Mouse (Mus musculus): ENCODE measurements around the gene Mapt.
A peak's percentile ranks its signal among the peaks of the same experiment; 100 is the strongest.

DNA sequence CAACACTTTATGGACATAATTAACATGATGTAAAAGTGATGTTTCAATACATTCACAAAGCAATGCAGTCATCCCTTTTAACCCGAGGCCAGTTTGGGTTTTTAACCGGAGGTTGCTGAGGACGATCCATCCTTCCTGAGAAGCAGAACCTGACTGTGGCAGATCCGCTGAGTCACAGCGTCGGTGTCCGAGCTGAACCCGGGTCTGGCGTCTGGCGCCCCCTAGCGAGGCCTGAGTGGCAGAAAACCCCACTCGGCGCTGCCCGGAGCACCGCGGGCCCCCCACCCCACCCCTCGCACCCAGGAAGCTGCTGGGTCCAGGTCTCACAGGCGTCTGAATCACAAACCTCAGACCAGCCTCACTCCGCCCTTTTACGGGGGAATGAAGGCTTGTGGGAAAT, 47.0 kb downstream of the Mapt start:
- TF ChIP-seq CTCF (IDR thresholded peaks at IDR 0.05; ENCODE audit: insufficient read depth, low read length) (peak; percentile 63), POLR2A (IDR thresholded peaks at IDR 0.05; ENCODE audit: borderline replicate concordance, extremely low read depth, low read depth, low read length) (no peak)
